Mouse (Mus musculus): Measurements from ENCODE around the gene Nckap5l.

DNA sequence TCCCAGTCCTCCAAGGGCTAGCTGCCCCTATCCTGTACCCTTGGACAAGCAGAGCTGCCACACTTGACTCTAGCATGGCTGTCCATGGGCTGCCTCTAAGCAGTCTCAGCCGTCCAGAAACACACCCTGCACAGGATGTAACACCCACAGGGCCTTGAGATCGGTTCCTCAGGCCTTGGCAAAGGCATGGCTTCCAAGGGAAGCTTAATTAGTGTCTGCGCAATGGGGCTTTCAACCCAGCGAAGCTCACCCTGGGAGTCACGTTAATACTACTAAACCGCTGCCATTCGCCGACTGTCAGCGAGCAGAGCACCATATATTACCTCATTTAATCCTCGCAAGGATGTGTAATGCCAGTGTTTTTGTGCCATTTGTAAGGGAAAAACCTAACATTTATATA is 26.5 kb downstream of the Nckap5l start:
- no peak for TF ChIP-seq CTCF (IDR thresholded peaks at IDR 0.05)
- TF ChIP-seq EP300 (IDR thresholded peaks at IDR 0.05; ENCODE audit: insufficient read depth, low read depth, low read length), result no peak
